Mouse (Mus musculus) liver, embryonic 14.5 days (tissue): ENCODE data around the gene Xntrpc.

Experiments
- CTCF ChIP-seq: IDR thresholded peaks from 2 replicates; pipeline ENCODE4 v1.5.1; 2016; ENCODE audit warnings: antibody characterized with exemption, low read depth, control low read depth
- EP300 ChIP-seq: IDR thresholded peaks from 2 replicates; pipeline ENCODE4 v1.6.1; 2016; ENCODE audit warnings: antibody characterized with exemption, low read depth

GRCm38 (mm10) chr7:102062203-102062602 lies 3.3 kb upstream of the Xntrpc start:
- no peak for TF ChIP-seq EP300
- TF ChIP-seq CTCF: no peak
